Mouse (Mus musculus) fibroblast of lung, adult 2 months (primary cell): Measurements from ENCODE around the gene Ttc4.

Experiments
- DNase-seq: peaks from one replicate; pipeline ENCODE4 v3.0.0-alpha.2; 2011; ENCODE audit warnings: low read depth

Gene Ttc4

DNA sequence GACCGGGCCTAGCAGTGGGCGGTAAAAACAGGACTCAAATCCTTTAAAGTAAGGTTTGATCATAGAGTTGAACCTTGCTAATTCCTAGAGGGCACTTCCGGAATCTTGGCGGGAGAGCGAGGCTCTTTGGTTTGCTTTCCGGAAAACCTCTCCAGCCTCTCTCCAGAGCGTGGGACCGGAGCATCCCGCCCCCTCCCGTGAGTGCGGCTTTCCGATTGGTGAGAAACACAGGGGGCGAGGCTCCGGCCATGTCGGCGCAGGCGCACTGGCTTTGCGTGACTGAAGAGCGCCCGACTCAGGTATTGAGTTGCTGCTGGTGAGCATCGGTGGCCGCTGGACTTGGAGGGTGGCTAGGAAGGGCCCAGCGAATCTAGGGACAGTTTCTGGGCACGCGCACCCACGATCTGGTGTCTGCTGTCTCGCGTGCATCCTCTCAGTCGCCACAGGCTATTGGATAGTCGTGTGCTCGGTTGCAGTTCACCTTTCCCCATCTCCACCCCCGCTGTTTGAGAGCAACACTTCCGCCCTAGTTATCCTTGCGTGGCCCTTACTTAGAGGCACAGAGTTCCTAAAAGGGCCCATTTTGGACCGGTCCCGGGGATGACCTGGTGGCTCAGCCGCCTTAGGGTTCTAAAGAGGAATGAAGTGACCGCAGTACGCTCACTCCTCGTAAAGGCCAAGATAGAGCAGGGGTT, 27.8 kb downstream of the Ttc4 start, which contains the start of gene Pars2:
Pars2 (plus strand) TSS at position 237 of the 695 bp plus-strand sequence.
- peak; percentile 93 for DNase-seq

DNA sequence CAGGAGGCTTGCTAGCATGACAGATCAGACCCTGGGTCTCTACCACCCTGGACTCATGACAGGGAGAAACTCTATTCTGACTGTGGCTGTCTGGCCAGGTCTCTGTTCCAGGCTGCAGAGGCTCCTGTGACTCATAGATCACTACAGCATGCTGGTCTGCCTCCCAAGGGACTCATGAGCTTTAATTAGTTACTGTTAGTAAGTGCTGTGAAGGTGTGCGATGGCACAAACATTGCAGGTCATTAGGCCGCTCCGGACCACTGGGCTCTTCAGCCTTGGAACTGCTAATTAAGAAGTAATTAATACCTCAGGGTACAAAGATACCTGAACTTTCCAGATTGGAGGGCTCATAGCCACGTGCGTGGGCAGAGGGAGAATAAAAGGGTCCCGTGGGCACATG, 31.6 kb downstream of the Ttc4 start:
- DNase-seq: no peak

DNA sequence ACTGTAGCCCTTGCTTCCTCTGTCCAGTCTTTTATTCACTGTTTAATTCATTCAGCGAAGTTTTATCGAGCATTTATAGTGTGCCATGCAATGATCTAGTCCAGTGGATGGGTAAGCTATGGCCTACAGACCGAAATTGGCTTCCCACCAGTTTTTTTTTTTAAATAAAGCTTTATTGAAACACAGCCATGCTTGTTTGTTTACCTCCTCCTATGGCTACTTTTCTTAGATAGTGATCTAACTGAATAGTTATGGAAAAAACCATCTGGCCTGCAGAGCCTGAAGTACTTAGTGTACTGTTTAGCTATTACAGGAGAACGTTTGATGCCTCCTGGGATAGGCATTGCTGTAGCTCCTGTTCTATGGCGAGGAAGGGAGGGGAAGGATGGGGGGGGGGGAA, 32.9 kb downstream of the Ttc4 start:
- DNase-seq: no peak

GRCm38 (mm10) chr4:106644218-106644610, 34.5 kb downstream of the Ttc4 start:
- DNase-seq: no peak

DNA sequence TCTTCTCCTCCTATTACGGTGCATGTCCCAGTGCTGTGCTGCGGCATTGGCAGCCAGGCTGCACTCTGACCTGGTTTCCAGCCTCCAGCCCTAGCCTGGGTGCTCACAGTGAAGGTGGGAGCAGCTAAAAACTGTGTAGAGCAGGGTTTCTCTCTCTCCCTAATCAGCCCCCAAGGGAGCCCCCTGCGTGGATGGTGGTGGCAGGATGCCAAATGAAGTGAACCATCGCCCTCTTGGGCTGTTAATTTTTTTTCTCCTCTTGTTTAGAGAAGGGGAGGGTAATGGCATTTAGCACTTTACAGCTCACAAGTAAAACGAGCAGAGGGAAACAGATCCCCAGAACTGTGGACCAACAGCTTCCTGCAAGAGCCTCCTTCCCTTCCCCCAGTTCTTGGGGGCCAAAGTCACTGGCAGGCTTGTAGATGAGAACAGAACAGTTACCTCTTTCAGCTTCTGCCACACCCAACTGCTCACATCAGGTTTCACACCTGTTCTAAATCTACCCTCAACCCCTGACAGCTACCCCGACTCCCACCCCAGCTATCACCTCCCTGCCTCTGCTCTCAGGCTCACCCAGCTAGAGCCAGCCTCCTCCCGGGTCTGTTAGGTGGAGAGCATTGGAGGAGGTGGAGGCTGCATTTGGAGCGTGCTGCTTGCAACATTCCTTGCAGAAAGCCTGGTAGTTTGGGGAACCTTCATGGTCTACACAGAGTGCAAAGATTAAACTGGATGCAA, 35.1 kb downstream of the Ttc4 start:
- DNase-seq: no peak

DNA sequence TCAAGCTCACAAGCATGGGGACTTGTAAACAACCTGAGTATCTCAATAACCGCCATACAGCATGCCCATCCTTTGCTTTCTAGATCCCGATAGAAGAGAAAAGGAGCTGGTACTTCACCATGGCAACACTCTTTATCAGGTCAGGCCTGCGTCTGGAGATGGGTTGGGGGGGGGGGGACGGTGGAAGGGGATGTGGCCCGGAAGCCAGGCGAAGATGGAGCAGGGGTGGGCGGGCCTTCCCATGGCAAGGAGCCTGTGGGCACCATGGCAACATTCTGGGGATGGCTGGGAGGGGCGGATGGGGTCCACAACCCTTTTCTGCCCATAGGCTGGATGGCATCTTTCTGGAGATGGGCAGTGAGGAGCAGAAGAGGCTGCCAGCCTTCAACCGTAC, 44.7 kb downstream of the Ttc4 start:
- DNase-seq: no peak

GRCm38 (mm10) chr4:106633281-106634085, 45.3 kb downstream of the Ttc4 start:
- peak; percentile 14 for DNase-seq

GRCm38 (mm10) chr4:106632313-106632712, 46.4 kb downstream of the Ttc4 start:
- no peak for DNase-seq

- no peak for DNase-seq
These were observed 48.2 kb downstream of the Ttc4 start for GRCm38 (mm10) chr4:106630333-106631220.

GRCm38 (mm10) chr4:106629374-106629773, 49.4 kb downstream of the Ttc4 start:
- peak; percentile 25 for DNase-seq

- no peak for DNase-seq
These were observed 49.9 kb downstream of the Ttc4 start for GRCm38 (mm10) chr4:106628650-106629360.

GRCm38 (mm10) chr4:106627809-106628208, 50.9 kb downstream of the Ttc4 start:
- no peak for DNase-seq

- DNase-seq: no peak
These were observed 54.5 kb downstream of the Ttc4 start for GRCm38 (mm10) chr4:106624271-106624670.

- DNase-seq: no peak
These were observed 56.0 kb downstream of the Ttc4 start for GRCm38 (mm10) chr4:106622712-106623111.

DNA sequence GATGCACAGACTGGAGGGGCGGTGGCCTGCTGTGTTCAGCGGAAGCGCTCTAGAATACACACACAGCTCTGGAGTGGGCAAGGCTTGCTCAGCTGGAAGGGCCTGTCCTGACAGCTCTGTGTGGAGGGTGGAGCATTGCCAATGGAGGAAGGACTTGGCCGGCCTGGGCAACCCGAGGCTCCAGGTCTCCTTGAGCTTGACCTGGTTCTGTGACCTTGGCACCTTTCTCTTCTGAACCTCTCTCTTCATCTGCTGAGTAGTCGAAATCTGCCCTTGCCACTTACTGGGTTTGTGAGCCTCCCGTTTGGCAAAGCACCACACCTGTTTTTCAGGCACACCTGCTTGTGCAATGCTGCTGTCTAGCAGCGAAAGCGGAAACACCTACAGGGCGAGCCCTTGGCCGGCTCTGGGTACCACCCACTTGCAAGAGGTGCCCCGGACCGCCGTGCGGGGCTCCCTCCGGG, 56.7 kb downstream of the Ttc4 start, which contains the start of gene Ttc22:
Ttc22 (plus strand) TSS at position 403 of the 464 bp plus-strand sequence.
- DNase-seq: no peak

GRCm38 (mm10) chr4:106621428-106621827, 57.3 kb downstream of the Ttc4 start:
- no peak for DNase-seq

DNA sequence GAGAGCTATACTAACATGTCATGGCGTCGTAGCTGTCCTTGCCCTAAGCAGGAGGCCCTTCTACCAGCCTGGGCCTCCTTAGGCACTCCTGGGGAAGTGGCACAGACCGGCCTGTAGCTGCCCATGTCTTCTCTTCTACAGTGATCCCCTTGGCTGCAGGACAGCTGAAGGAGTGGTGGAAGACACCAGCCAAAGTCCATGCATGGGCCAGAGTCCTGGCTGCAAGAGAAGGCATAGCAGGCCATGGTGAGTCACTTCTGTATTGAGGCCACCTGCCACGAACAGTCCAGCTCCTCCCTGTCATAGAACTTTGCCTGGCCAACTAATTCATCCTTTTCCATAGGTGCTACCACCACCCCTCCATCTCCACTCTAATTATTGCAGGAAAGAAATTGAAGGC, 59.8 kb downstream of the Ttc4 start:
- DNase-seq: no peak

DNA sequence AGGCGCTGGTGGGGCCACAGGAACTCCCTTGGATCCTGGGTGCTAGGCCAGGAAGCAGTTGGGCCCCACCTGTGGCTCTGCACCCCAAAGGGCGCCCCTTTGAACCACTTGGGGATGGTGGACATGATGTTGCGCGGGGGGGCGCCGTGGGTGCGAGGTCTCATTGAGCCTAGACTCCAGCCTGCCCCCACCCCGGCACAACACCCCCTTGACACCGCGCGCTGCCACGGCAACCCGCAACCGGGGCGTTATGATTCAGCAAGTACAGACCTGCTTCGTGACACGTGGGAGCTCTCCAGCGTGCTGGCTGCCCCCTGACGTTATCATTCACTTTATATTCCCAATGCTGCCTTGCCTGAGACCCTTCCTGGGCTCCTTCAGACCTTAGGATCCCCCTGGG, 61.7 kb downstream of the Ttc4 start, which contains the start of gene Lexm:
Lexm (minus strand) TSS at position 186 of the 400 bp plus-strand sequence.
- DNase-seq: no peak

DNA sequence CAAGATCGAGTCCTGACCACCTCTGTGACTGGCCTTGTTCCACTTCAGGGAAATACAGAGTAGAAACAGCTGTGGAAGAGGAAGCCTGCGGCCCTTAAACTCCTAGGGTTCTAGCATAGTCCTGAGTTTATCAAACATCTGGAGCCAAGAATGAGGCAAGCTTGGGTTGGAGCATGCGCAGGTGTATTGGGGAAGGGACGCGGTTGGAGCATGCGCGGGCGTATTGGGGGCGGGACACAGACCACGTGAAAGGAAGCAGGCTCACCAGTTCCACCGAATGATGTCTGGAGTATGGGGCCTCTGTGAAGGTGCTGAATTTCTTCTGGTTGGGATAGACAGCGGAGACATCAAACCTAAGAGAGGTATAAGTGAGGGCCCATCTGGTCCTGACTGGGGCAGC, 63.1 kb downstream of the Ttc4 start:
- no peak for DNase-seq

- no peak for DNase-seq
These were observed 63.9 kb downstream of the Ttc4 start for GRCm38 (mm10) chr4:106614881-106615280.
